Mouse (Mus musculus) kidney, postnatal 14 days (tissue): ENCODE results near the gene Disp2.
A peak's percentile ranks its signal among the peaks of the same experiment; 100 is the strongest.

Experiments used
- DNase-seq: peaks from one replicate; pipeline ENCODE4 v3.0.0; 2022; ENCODE audit warnings: mixed read lengths

Gene Disp2

GRCm38 (mm10) chr2:118789501-118789900 lies 10.0 kb downstream of the Disp2 start:
- no peak for DNase-seq

- DNase-seq, result no peak
Observed at GRCm38 (mm10) chr2:118790221-118790550, 10.7 kb downstream of the Disp2 start.

GRCm38 (mm10) chr2:118790551-118791525 lies 11.3 kb downstream of the Disp2 start:
- peak; percentile 82 for DNase-seq

GRCm38 (mm10) chr2:118791591-118792258 lies 12.2 kb downstream of the Disp2 start:
- DNase-seq, result no peak

- DNase-seq, result no peak
Observed at GRCm38 (mm10) chr2:118792259-118792613, 12.7 kb downstream of the Disp2 start.

GRCm38 (mm10) chr2:118793636-118794035 lies 14.1 kb downstream of the Disp2 start:
- DNase-seq, result no peak

- DNase-seq, result no peak
Observed at GRCm38 (mm10) chr2:118802542-118803118, 23.1 kb downstream of the Disp2 start.

GRCm38 (mm10) chr2:118804474-118804873 lies 25.0 kb downstream of the Disp2 start:
- no peak for DNase-seq

- no peak for DNase-seq
Observed at GRCm38 (mm10) chr2:118805137-118805536, 25.6 kb downstream of the Disp2 start.

GRCm38 (mm10) chr2:118805756-118806155 lies 26.2 kb downstream of the Disp2 start:
- no peak for DNase-seq

GRCm38 (mm10) chr2:118806860-118807259 lies 27.3 kb downstream of the Disp2 start:
- DNase-seq, result no peak

- DNase-seq, result no peak
Observed at GRCm38 (mm10) chr2:118810861-118811260, 31.3 kb downstream of the Disp2 start.

GRCm38 (mm10) chr2:118812724-118813123 lies 33.2 kb downstream of the Disp2 start:
- DNase-seq, result no peak

GRCm38 (mm10) chr2:118813981-118814836 lies 34.7 kb downstream of the Disp2 start, which contains the start of gene Knstrn:
Gene Knstrn (plus strand): TSS chr2:118814003.
- DNase-seq, result peak; percentile 92

GRCm38 (mm10) chr2:118822800-118823199 lies 43.3 kb downstream of the Disp2 start:
- no peak for DNase-seq

- DNase-seq, result no peak
Observed at GRCm38 (mm10) chr2:118824396-118824795, 44.9 kb downstream of the Disp2 start.

GRCm38 (mm10) chr2:118829096-118829495 lies 49.6 kb downstream of the Disp2 start:
- DNase-seq, result no peak

GRCm38 (mm10) chr2:118834061-118834460 lies 54.5 kb downstream of the Disp2 start:
- no peak for DNase-seq

GRCm38 (mm10) chr2:118835115-118835514 lies 55.6 kb downstream of the Disp2 start:
- DNase-seq, result no peak

GRCm38 (mm10) chr2:118838330-118838729 lies 58.8 kb downstream of the Disp2 start:
- no peak for DNase-seq

- no peak for DNase-seq
Observed at GRCm38 (mm10) chr2:118841186-118841585, 61.7 kb downstream of the Disp2 start.

GRCm38 (mm10) chr2:118841774-118842173 lies 62.3 kb downstream of the Disp2 start:
- DNase-seq, result no peak

GRCm38 (mm10) chr2:118844427-118844826 lies 64.9 kb downstream of the Disp2 start:
- no peak for DNase-seq
